Comparison of ENCODE assay signal across 20 mouse cellular contexts in the genomic region with DNA sequence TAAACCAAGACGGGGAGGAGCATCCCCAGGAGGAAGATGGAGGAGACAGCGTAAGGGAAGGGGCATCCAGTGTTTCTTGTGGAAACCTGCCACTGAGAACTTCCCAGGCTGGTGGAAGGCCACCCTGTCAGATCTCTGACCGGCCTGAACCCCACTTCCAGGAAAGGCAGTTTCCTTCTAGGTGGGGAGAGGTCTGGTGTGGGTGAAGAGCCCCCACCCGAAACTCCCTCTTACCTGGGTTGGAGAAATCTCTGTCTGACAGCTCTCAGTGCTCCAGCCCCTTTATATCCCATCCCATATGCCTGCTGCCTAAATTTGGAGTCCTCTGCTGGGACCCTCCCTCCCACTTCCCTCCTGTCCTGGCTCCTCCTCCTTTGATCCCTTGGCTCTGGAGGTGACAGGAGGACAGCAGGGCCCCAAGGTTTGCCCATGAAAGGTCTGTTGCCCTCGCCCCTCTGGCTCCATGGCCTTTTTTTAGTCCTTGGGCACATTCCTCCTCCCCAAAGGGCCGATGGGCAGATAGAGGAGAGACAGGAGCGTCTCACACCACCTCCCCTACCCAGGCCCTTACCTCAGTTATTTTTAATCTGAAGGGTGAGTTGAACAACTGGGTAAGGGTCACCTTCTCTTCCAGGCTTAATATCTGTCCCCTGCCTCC. TPM values are rescaled to one million over a fixed set of nuclear protein-coding genes. Genes with fewer than 3 reads are reported as not detected.
DNase-seq lines count a peak whose midpoint lies in the region; ATAC-seq and TF ChIP-seq lines count a peak whose summit lies in the region.
"Had no signal": no experiment of that assay in that cellular context is flagged by ENCODE, and none has a peak within 500 bp of the region (broad histone marks: within the 10 kb centered on the region; RNA-seq: fewer than 3 reads in every experiment).

A gene (minus strand): TSS at position 608 of the 658 bp plus-strand sequence.

- intact Hi-C loops in gastrocnemius, postnatal 14 days (cut with DNase I; ENCODE audit: low total_unique reads), result no loop called here
- intact Hi-C loops in heart, postnatal 14 days (cut with DNase I), result no loop called here

- no peaks in the 10 kb centered on the region for H3K9me3 ChIP-seq in heart, embryonic 10.5 days
- H3K9me3 ChIP-seq: embryonic facial prominence, embryonic 12.5 days; liver, embryonic 13.5 days; midbrain, embryonic 15.5 days had no signal

- H3K36me3 ChIP-seq in heart, embryonic 10.5 days, result peaks cover 41% of the 10 kb centered on the region
- H3K36me3 ChIP-seq: embryonic facial prominence, embryonic 12.5 days; liver, embryonic 13.5 days; midbrain, embryonic 15.5 days had no signal

- ATAC-seq in monocyte, adult 5-6 weeks (replicated peaks; ENCODE audit: insufficient number of reproducible peaks, low FRiP score, low TSS enrichment, poor library complexity, severe bottlenecking), result no peak
- ATAC-seq: intestine, postnatal 0 days; midbrain, embryonic 15.5 days; Patski had no signal

- no peak for TF ChIP-seq POLR2A in lung, adult 2 months (IDR thresholded peaks at IDR 0.05; ENCODE audit: borderline replicate concordance, extremely low read depth, low read depth, low read length)

- no peaks in the 10 kb centered on the region for H3K27me3 ChIP-seq in heart, embryonic 10.5 days (ENCODE audit: insufficient read depth, poor library complexity, severe bottlenecking)
- H3K27me3 ChIP-seq: embryonic facial prominence, embryonic 12.5 days; midbrain, embryonic 15.5 days had no signal

- H3K4me1 ChIP-seq in lung, adult 2 months (ENCODE audit: control insufficient read depth, insufficient read depth, low read length), result no peaks in the 10 kb centered on the region
- peaks cover 52% of the 10 kb centered on the region for H3K4me1 ChIP-seq in heart, embryonic 10.5 days
- H3K4me1 ChIP-seq: embryonic facial prominence, embryonic 12.5 days; liver, embryonic 13.5 days; midbrain, embryonic 15.5 days had no signal

- no peak for TF ChIP-seq CTCF in lung, adult 2 months (IDR thresholded peaks at IDR 0.05; ENCODE audit: insufficient read depth, low read length)

- 71% methylated on average over 7 of the region's 7 CpGs for WGBS in lung, adult 2 months
- whole genome bisulfite sequencing in heart, embryonic 10.5 days, result 29% methylated on average over 7 of the region's 7 CpGs

- peak within 1 kb of the TSS; percentile 88 for H3K27ac ChIP-seq in heart, embryonic 10.5 days
- H3K27ac ChIP-seq: embryonic facial prominence, embryonic 12.5 days; hindbrain, embryonic 14.5 days; liver, embryonic 13.5 days; midbrain, embryonic 15.5 days had no signal

- DNase-seq in lung, adult 2 months, result no peak
- no peak for DNase-seq in lung, postnatal 4 days
- no peak for DNase-seq in gastrocnemius, postnatal 14 days
- DNase-seq in heart, embryonic 10.5 days (ENCODE audit: low spot score), result peak; percentile 94
- DNase-seq in heart, postnatal 14 days, result peak in 1 of 2 experiments; percentile 47
- DNase-seq in frontal cortex, postnatal 25 days (ENCODE audit: low spot score in 2 of 2), result no peak
- DNase-seq in adrenal gland, postnatal 25 days, result no peak
- DNase-seq: cerebellum, postnatal 25 days; kidney, postnatal 36 days; layer of hippocampus, postnatal 36 days; left cerebral cortex, postnatal 4 days; liver, embryonic 13.5 days; right cerebral cortex, postnatal 25 days had no signal

- H3K4me3 ChIP-seq in lung, adult 2 months (replicated peaks; ENCODE audit: extremely low read depth, low read depth, low read length), result no peak within 1 kb of the TSS
- peak within 1 kb of the TSS; percentile 64 for H3K4me3 ChIP-seq in heart, embryonic 10.5 days
- H3K4me3 ChIP-seq: embryonic facial prominence, embryonic 12.5 days; liver, embryonic 13.5 days; midbrain, embryonic 15.5 days had no signal

RNA-seq across cellular contexts. Expression of the gene that starts here (rescaled TPM):
- 82.5 and 128 TPM in 2 replicates for polyA plus RNA-seq in lung, adult 2 months (2012; rRNA removed)
- 100 to 1,000 TPM; 121 to 213 TPM for total RNA-seq in gastrocnemius, postnatal 14 days (2021)
- polyA plus RNA-seq in heart, embryonic 10.5 days (2016; fragmentation: Nextera tagmentation; extraction: Ambion mirVana), result 2,034 and 3,157 TPM in 2 replicates
- over 10,000 TPM; 23,215 to 24,603 TPM for total RNA-seq in heart, postnatal 14 days (2021)
- total RNA-seq in adrenal gland, postnatal 25 days (2021), result not detected in 2 replicates
- total RNA-seq in monocyte, adult 5-6 weeks (2017), result not detected in 3 replicates
- total RNA-seq: megakaryocyte, adult 5-6 weeks had no signal

Comparison
In these comparisons a context has a peak if more than half of its experiments do, and no peak if none do; other contexts are left out.
1. RNA of the gene that starts here (total RNA-seq): 23,215 to 24,603 TPM in heart, postnatal 14 days and 121 to 213 TPM in gastrocnemius, postnatal 14 days; not detected in adrenal gland, postnatal 25 days and not detected in monocyte, adult 5-6 weeks; every median in the first group is over 100 times any median in the second.
2. RNA of the gene that starts here (total RNA-seq): 23,215 to 24,603 TPM in heart, postnatal 14 days; 121 to 213 TPM in gastrocnemius, postnatal 14 days; every median in the first group is over 100 times any median in the second.
3. RNA of the gene that starts here (polyA plus RNA-seq): 2,034 to 3,157 TPM in heart, embryonic 10.5 days; 82.5 to 128 TPM in lung, adult 2 months; every median in the first group is over 10 times any median in the second.